Mouse (Mus musculus): ENCODE results near the gene Tmem254a. TPM values are rescaled to one million over a fixed set of nuclear protein-coding genes. Genes with fewer than 3 reads are reported as not detected.
"Not testable (repeated sequence)": the region's sequence is repeated elsewhere in the genome, so short reads cannot be mapped to it uniquely, and the experiment has no call there.

Tmem254a gene
- polyA plus RNA-seq, 1 experiment from 2014 or later = 4.2 TPM

DNA sequence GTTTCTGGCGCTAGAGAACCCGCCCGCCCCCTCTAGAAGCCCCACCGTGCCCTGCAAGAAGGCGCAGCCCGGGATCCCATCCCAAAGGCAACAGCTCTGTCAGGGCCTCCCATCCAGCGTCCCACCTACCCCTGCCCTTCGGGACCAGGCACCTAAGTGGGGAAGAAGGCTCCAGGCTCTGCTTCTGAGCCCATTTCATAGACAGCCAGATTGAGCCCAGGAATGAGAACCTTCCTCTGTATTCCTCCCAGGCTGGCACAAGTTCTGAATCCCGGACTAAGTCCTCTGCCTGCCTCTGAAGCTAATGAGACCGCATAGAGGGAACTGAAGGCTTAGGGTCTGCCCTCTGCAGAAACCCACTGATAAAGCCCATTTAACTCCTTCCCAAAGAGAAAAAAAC, 24.5 kb downstream of the Tmem254a start, which contains the start of gene Plac9a:
Gene Plac9a (minus strand): TSS at position 101 of the 400 bp plus-strand sequence.
- not testable (repeated sequence) for H3K4me2 ChIP-seq (ENCODE audit: low read depth, low read length); H3K27ac ChIP-seq (ENCODE audit: low read length); H3K9ac ChIP-seq (ENCODE audit: low read length); H3K9me3 ChIP-seq (ENCODE audit: control insufficient read depth, low read length); H3K4me3 ChIP-seq (ENCODE audit: low read length); H3K36me3 ChIP-seq (ENCODE audit: control insufficient read depth, insufficient read depth, low read length); H3K4me1 ChIP-seq (replicated peaks; ENCODE audit: control insufficient read depth, insufficient read depth, low read length); H3K27me3 ChIP-seq (ENCODE audit: control insufficient read depth, insufficient read depth, low read depth, low read length)
- WGBS = no CpG with 5 or more reads among the region's 10 CpGs
- ATAC-seq (ENCODE audit: low read depth) = 0 out of 2 replicates have a peak, but pooled peaks have one; percentile 43

DNA sequence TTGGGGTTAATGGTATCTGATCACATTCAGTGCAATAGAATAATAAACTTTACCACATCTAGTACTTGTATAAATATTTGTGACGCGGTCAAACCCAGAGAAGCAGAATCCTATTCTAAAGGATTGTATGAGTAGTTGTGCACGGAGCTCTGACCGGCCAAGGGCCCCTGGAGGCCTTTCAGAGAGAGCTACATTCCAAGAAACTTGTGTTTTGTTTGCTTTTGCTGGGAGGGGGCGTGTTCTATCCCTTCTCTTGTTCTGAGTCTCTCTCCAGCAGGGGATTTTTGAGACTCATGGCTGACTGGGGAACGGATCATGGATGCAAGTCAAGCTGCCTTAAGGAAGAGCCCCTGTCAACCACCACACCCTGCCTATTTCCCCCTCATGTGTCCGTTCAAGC, 31.8 kb downstream of the Tmem254a start:
- not testable (repeated sequence) for H3K4me2 ChIP-seq (ENCODE audit: low read depth, low read length); H3K27ac ChIP-seq (ENCODE audit: low read length)

DNA sequence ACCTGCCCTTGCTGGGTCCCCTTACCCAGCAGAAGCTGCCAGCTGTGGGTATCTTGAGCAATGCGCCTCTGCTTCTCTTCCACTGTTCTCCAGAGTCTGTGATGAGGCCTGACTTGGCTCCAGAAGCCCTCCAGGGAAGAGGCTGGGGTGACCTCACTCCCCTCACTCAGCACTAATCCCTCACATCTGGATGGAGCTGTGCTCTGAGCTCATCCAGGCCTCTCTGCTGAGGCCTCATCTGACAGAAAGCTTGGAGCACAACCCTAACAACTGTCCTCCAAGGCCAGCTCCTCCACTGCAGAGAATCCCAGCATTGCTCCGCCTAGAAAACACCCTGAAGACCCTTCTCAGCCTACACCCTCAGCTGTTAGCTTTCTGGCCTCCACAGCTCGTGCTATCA, 32.9 kb downstream of the Tmem254a start:
- H3K27me3 ChIP-seq (ENCODE audit: control insufficient read depth, insufficient read depth, low read depth, low read length); H3K4me2 ChIP-seq (ENCODE audit: low read depth, low read length); H3K4me3 ChIP-seq (ENCODE audit: low read length); H3K4me1 ChIP-seq (replicated peaks; ENCODE audit: control insufficient read depth, insufficient read depth, low read length); H3K9ac ChIP-seq (ENCODE audit: low read length); H3K27ac ChIP-seq (ENCODE audit: low read length); H3K36me3 ChIP-seq (ENCODE audit: control insufficient read depth, insufficient read depth, low read length); H3K9me3 ChIP-seq (ENCODE audit: control insufficient read depth, low read length): not testable (repeated sequence)
- WGBS = no CpG with 5 or more reads among the region's 3 CpGs
- peak; percentile 60; the same call in 1 of the 2 replicates for ATAC-seq (ENCODE audit: low read depth)

More for the DNA sequence above, 31.8 kb downstream of the Tmem254a start:
- H3K9ac ChIP-seq (ENCODE audit: low read length); H3K4me3 ChIP-seq (ENCODE audit: low read length); H3K27me3 ChIP-seq (ENCODE audit: control insufficient read depth, insufficient read depth, low read depth, low read length); H3K9me3 ChIP-seq (ENCODE audit: control insufficient read depth, low read length); H3K36me3 ChIP-seq (ENCODE audit: control insufficient read depth, insufficient read depth, low read length); H3K4me1 ChIP-seq (replicated peaks; ENCODE audit: control insufficient read depth, insufficient read depth, low read length): not testable (repeated sequence)
- ATAC-seq (ENCODE audit: low read depth) = peak; percentile 75; the same call in 1 of the 2 replicates
- no CpG with 5 or more reads among the region's 7 CpGs for WGBS

DNA sequence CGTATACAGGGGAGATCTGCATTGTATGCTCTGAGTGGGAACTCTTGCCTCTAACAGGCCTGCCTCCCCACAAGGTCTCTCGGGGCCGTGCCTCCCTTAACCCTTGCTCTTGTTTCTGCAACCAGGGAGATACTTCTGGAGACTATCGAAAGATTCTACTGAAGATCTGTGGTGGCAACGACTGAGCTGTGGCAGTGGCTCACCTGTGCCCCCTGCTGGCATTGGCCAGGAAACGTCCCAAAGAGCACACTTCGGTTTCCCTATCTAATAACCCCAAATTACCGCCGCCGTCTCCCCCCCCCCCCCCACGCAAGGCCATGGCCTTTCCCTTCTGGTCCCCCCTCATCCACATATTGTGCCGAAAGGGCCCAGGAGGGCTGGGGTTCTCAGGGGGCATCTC, 41.6 kb downstream of the Tmem254a start:
- not testable (repeated sequence) for H3K27me3 ChIP-seq (ENCODE audit: control insufficient read depth, insufficient read depth, low read depth, low read length)
- no CpG with 5 or more reads among the region's 12 CpGs for WGBS

DNA sequence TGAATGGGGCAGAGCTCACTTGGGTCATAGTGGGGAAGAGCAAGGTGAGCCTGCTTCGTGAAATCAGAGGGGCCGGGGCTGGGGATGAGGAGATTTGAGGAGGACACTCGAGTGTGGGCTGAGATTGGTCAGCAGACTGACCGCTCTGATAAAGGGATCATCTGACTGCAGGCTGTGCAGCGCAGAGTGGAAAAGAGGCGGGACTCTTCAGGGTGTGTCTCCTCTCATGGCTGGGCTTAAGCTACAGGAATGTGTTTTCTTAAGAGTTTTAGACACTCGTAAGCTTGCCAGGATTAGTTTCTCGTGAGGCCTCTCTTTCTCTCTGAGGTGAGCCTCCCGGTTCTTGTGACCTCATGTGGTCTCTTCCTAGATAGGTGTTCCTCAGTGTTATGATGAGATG, 45.7 kb downstream of the Tmem254a start:
- WGBS = no CpG with 5 or more reads among the region's 9 CpGs
- not testable (repeated sequence) for H3K27ac ChIP-seq (ENCODE audit: low read length); H3K4me3 ChIP-seq (ENCODE audit: low read length); H3K27me3 ChIP-seq (ENCODE audit: control insufficient read depth, insufficient read depth, low read depth, low read length); H3K36me3 ChIP-seq (ENCODE audit: control insufficient read depth, insufficient read depth, low read length); H3K9me3 ChIP-seq (ENCODE audit: control insufficient read depth, low read length); H3K9ac ChIP-seq (ENCODE audit: low read length); H3K4me1 ChIP-seq (replicated peaks; ENCODE audit: control insufficient read depth, insufficient read depth, low read length); ATAC-seq (ENCODE audit: low read depth); H3K4me2 ChIP-seq (ENCODE audit: low read depth, low read length)

More for the DNA sequence above, 41.6 kb downstream of the Tmem254a start:
- H3K9me3 ChIP-seq (ENCODE audit: control insufficient read depth, low read length); H3K9ac ChIP-seq (ENCODE audit: low read length); H3K36me3 ChIP-seq (ENCODE audit: control insufficient read depth, insufficient read depth, low read length); H3K4me3 ChIP-seq (ENCODE audit: low read length); H3K4me1 ChIP-seq (replicated peaks; ENCODE audit: control insufficient read depth, insufficient read depth, low read length); H3K4me2 ChIP-seq (ENCODE audit: low read depth, low read length); ATAC-seq (ENCODE audit: low read depth); H3K27ac ChIP-seq (ENCODE audit: low read length): not testable (repeated sequence)

DNA sequence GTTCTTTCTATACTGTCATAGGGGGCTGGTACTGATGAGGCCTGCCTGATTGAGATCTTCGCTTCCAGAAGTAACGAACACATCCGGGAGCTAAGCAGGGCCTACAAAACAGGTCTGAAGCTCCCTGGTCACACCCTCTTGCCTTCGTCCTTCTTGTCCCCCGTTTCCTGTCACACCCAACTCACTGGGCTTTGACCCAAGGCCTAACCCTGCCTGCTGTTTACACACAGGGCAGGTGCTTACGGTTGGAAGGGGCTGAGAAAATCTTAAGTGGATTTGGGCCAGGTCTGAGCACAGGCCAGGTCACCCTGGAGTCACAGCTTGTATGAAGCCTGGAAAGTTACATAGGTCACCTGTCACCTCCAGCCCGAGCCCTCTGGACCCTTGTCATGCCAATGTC, 50.8 kb downstream of the Tmem254a start:
- H3K4me1 ChIP-seq (replicated peaks; ENCODE audit: control insufficient read depth, insufficient read depth, low read length) = peaks cover 15% of the 10 kb centered on the region
- H3K4me2 ChIP-seq (ENCODE audit: low read depth, low read length); H3K27me3 ChIP-seq (ENCODE audit: control insufficient read depth, insufficient read depth, low read depth, low read length); H3K9ac ChIP-seq (ENCODE audit: low read length); H3K4me3 ChIP-seq (ENCODE audit: low read length); H3K27ac ChIP-seq (ENCODE audit: low read length); H3K9me3 ChIP-seq (ENCODE audit: control insufficient read depth, low read length); ATAC-seq (ENCODE audit: low read depth); H3K36me3 ChIP-seq (ENCODE audit: control insufficient read depth, insufficient read depth, low read length): not testable (repeated sequence)
- WGBS = no CpG with 5 or more reads among the region's 7 CpGs

Other genes starting within 250 kb of the Tmem254a start
- gene Ppif, start 233.5 kb downstream of the Tmem254a start, polyA plus RNA-seq (2015; fragmentation: Nextera tagmentation; extraction: Ambion mirVana) = 25.6 and 29.9 TPM in 2 replicates
- 12.8 and 14.6 TPM in 2 replicates for gene Zcchc24, start 158.6 kb downstream of the Tmem254a start, polyA plus RNA-seq (2015; fragmentation: Nextera tagmentation; extraction: Ambion mirVana)
- gene Anxa11, start 85.5 kb downstream of the Tmem254a start, polyA plus RNA-seq (2015; fragmentation: Nextera tagmentation; extraction: Ambion mirVana) = 32.0 and 34.2 TPM in 2 replicates
- gene Plac9a, start 24.6 kb downstream of the Tmem254a start, polyA plus RNA-seq (2015; fragmentation: Nextera tagmentation; extraction: Ambion mirVana) = 5.3 and 10.5 TPM in 2 replicates
- 0.09 TPM in 1 of 2 replicates, not detected in the other for gene Cphx1, start 10.6 kb upstream of the Tmem254a start, polyA plus RNA-seq (2015; fragmentation: Nextera tagmentation; extraction: Ambion mirVana)
- gene Duxbl1, start 50.9 kb upstream of the Tmem254a start, polyA plus RNA-seq (2015; fragmentation: Nextera tagmentation; extraction: Ambion mirVana) = 1.0 TPM in 2 replicates
- 101 and 114 TPM in 2 replicates for gene Gm9780, start 115.0 kb upstream of the Tmem254a start, polyA plus RNA-seq (2015; fragmentation: Nextera tagmentation; extraction: Ambion mirVana)
- gene Tmem254c, start 139.7 kb upstream of the Tmem254a start, polyA plus RNA-seq (2015; fragmentation: Nextera tagmentation; extraction: Ambion mirVana) = 48.8 and 50.5 TPM in 2 replicates
- gene Cphx2, start 153.8 kb upstream of the Tmem254a start, polyA plus RNA-seq (2015; fragmentation: Nextera tagmentation; extraction: Ambion mirVana) = not detected in 2 replicates
- gene Cphx3, start 154.6 kb upstream of the Tmem254a start, polyA plus RNA-seq (2015; fragmentation: Nextera tagmentation; extraction: Ambion mirVana) = not detected in 2 replicates
- 1.3 TPM in 1 of 2 replicates, not detected in the other for gene Duxbl2, start 190.7 kb upstream of the Tmem254a start, polyA plus RNA-seq (2015; fragmentation: Nextera tagmentation; extraction: Ambion mirVana)